Mouse (Mus musculus) bone marrow, adult 2 months (tissue): Measurements from ENCODE around the gene Ankrd11. TPM values are rescaled to one million over a fixed set of nuclear protein-coding genes. Genes with fewer than 3 reads are reported as not detected.

ENCODE experiments used
- H3K27ac ChIP-seq: fragments of 200-500 bp; 2 replicates; pipeline ENCODE4 v1.5.1; 2012; ENCODE audit warnings: low read depth, mild to moderate bottlenecking, control low read depth, inconsistent platforms, low read length; ENCODE audit not compliant: control insufficient read depth, poor library complexity, insufficient read depth
- H3K4me1 ChIP-seq: fragments of 200-500 bp; 2 replicates; pipeline ENCODE4 v1.6.1; 2011; ENCODE audit warnings: low read length; ENCODE audit not compliant: control insufficient read depth, insufficient read depth
- H3K4me3 ChIP-seq: fragments of 200-500 bp; replicated peaks from 2 replicates; pipeline ENCODE3; 2011; ENCODE audit warnings: mild to moderate bottlenecking, low read depth, low read length, control low read depth; ENCODE audit not compliant: control insufficient read depth
- CTCF ChIP-seq: fragments of 200-500 bp; IDR thresholded peaks from 2 replicates; pipeline ENCODE4 v1.5.1; 2011; ENCODE audit warnings: low read length, control low read depth; ENCODE audit not compliant: control insufficient read depth, insufficient read depth
- POLR2A ChIP-seq: fragments of 200-500 bp; IDR thresholded peaks from 2 replicates; pipeline ENCODE4 v1.6.1; 2011; ENCODE audit warnings: low read depth, mild to moderate bottlenecking, control low read depth, low read length, borderline replicate concordance; ENCODE audit not compliant: control insufficient read depth
- WGBS: fragments of 180-500 bp; shearing (Covaris S2); methylation state at CpG from one replicate; pipeline ENCODE4 v1.1.7; 2018; 5-methylcytosine and 5-hydroxymethylcytosine counted together
- polyA plus RNA-seq: library from polyadenylated mRNA; stranded (reverse); fragments of >200 nt; gene quantifications from 2 replicates; pipeline ENCODE4 v1.2.4, GENCODE M21; 2011; ENCODE audit warnings: low replicate concordance; ENCODE audit not compliant: missing spikeins, insufficient read depth, insufficient read length

Ankrd11 gene
- polyA plus RNA-seq, 1 experiment, result 78.7 TPM

DNA sequence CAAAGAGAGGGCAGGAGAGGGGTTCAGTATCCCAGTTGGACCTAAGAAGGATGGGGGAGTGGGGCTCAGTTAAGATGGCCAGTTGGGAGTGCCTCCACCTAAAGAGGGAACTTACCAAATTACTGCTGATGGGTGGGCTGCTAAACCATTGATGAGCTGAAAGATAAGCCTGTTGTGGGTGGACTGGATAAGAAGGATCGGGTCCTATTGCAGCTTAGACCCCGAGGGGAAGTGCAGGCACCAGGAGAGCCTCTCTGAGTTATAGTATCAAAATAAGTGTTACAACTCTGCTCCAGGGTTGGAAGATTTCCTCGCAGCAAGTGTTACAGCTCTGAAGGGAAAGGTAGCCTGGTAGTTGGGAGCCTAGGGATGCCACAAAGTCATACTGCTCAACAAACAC, 197.9 kb downstream of the Ankrd11 start:
- 47% methylated on average over 3 of the region's 3 CpGs for WGBS
- TF ChIP-seq POLR2A (no peak), CTCF (no peak)
- Histone ChIP-seq H3K27ac (no peak overlapping the region), H3K4me1 (no peaks in the 10 kb centered on the region; the same call in 1 of the 2 replicates), H3K4me3 (no peak overlapping the region)

DNA sequence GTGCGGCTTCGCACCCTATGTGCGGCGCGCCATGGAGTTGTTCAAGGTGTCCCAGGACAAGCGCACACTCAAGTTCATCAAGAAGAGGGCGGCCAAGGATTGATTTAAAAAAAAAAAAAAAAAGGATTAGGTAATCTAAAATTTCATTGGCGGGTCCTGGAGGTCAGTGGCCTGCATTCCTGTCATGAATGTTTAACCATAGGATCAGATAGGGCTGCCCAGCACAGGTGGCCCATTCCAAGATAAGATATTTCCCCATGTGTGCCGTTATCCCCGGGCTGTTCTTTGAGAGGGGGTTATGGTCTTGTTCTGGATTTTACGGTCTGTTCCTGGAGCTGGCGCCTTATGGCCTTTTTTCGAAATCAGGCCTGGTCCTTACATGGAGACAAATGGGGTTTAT, 205.4 kb downstream of the Ankrd11 start:
- WGBS, result 86% methylated on average over 13 of the region's 13 CpGs
- Histone ChIP-seq H3K4me1 (no peaks in the 10 kb centered on the region), H3K27ac (no peak overlapping the region), H3K4me3 (no peak overlapping the region)
- TF ChIP-seq POLR2A (no peak), CTCF (no peak)

DNA sequence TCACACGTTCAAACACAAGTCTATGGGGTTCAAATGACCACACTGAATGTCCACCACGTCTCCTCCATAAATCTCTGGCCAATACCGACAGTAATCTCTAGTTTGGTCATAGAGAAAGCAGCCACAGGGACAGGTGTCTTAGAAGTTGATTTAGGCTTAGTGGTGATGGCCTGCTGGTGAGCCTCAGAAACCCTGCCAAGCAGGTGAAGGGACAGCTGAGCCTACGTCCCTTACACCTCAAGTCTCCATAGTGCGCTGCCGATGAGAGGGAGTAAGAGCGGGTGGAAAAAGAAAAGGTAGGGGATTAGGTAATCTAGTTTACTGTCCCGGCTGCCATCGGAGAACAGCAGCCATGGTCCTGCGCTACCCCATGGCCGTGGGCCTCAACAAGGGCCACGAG, 205.9 kb downstream of the Ankrd11 start:
- Histone ChIP-seq H3K27ac (no peak overlapping the region), H3K4me1 (no peaks in the 10 kb centered on the region), H3K4me3 (no peak overlapping the region)
- TF ChIP-seq CTCF (no peak), POLR2A (no peak)
- 84% methylated on average over 12 of the region's 12 CpGs for WGBS

DNA sequence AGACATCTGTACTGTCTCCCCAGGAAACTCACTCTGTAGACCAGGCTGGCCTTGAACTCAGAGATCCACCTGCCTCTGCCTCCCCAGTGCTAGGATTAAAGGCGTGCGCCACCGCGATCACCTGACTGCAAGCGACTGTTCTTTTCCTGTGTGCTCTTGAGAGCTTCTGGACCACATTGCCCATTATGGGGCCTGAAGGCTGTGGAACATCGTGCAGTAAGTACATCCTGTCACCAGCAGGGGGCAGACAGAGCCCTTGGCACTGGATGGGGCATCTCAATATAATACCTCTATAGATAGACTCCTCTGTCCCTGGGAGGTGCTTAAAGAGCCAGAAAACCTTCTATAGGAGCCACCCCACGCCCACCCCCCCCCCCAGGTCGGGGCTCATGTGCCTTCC, 207.1 kb downstream of the Ankrd11 start:
- H3K4me1 ChIP-seq, result peaks cover 2% of the 10 kb centered on the region; the same call in 1 of the 2 replicates
- TF ChIP-seq CTCF (peak; percentile 94), POLR2A (no peak)
- H3K27ac ChIP-seq, result no peak overlapping the region
- 9% methylated on average over 8 of the region's 8 CpGs for WGBS
- no peak overlapping the region for H3K4me3 ChIP-seq

DNA sequence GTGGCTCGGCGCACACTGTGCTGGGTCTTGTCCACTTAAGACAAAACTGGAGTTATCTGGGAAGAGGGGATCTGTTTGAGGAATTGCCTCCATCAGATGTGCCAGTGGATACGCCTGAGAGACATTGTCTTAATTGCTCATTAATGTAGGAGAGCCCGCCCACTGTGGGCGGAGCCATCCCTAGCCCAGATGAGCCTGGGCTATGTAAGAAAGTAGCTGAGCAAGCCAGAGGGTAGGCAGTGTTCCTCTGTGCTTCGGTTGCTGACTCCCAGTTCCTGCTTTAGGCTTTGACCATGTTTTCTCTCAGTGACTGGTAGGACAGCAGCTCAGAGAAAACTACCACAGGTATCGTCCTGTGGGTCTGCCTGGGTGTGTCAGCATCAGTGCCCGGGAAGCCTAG, 207.7 kb downstream of the Ankrd11 start:
- Histone ChIP-seq H3K27ac (no peak overlapping the region), H3K4me1 (peaks cover 2% of the 10 kb centered on the region; the same call in 1 of the 2 replicates), H3K4me3 (no peak overlapping the region)
- WGBS, result 79% methylated on average over 8 of the region's 8 CpGs
- no peak for TF ChIP-seq CTCF
- TF ChIP-seq POLR2A, result no peak

Other genes with a start within 250 kb of the Ankrd11 start
- gene Cdh15, start 194.3 kb downstream of the Ankrd11 start, polyA plus RNA-seq, result 0.31 TPM in 1 of 2 replicates, not detected in the other
- gene Spg7, start 20.7 kb upstream of the Ankrd11 start, polyA plus RNA-seq, result 66.1 and 74.6 TPM in 2 replicates
- gene Rpl13, start 60.1 kb upstream of the Ankrd11 start, polyA plus RNA-seq, result 1,064 and 1,759 TPM in 2 replicates
- 0.40 and 1.5 TPM in 2 replicates for gene Cpne7, start 75.1 kb upstream of the Ankrd11 start, polyA plus RNA-seq
- 0.52 and 1.4 TPM in 2 replicates for gene Sult5a1, start 116.0 kb upstream of the Ankrd11 start, polyA plus RNA-seq
- gene Dpep1, start 144.0 kb upstream of the Ankrd11 start, polyA plus RNA-seq, result 9.7 and 14.2 TPM in 2 replicates
- 62.6 and 88.7 TPM in 2 replicates for gene Chmp1a, start 170.5 kb upstream of the Ankrd11 start, polyA plus RNA-seq
- 0.62 TPM in 1 of 2 replicates, not detected in the other for gene Spata33, start 170.6 kb upstream of the Ankrd11 start, polyA plus RNA-seq
- 32.1 and 71.7 TPM in 2 replicates for gene Cdk10, start 182.6 kb upstream of the Ankrd11 start, polyA plus RNA-seq
- gene Spata2l, start 194.0 kb upstream of the Ankrd11 start, polyA plus RNA-seq, result 2.8 TPM in 1 of 2 replicates, not detected in the other
- gene Zfp276, start 211.9 kb upstream of the Ankrd11 start, polyA plus RNA-seq, result 10.9 and 29.2 TPM in 2 replicates
- gene Vps9d1, start 212.1 kb upstream of the Ankrd11 start, polyA plus RNA-seq, result 12.4 and 30.1 TPM in 2 replicates